Mouse (Mus musculus): Measurements from ENCODE around the gene Ikzf1. TPM values are rescaled to one million over a fixed set of nuclear protein-coding genes. Genes with fewer than 3 reads are reported as not detected.

Gene Ikzf1
- polyA plus RNA-seq, 1 experiment from 2014 or later, result 3.2 TPM

- H3K36me3 ChIP-seq (ENCODE audit: control insufficient read depth, insufficient read depth, low read length), result no peaks in the 10 kb centered on the region; the same call in 1 of the 2 replicates
- peak; percentile 93 for ATAC-seq (ENCODE audit: insufficient read depth, low FRiP score, low TSS enrichment)
These were observed 124.1 kb downstream of the Ikzf1 start, which contains the start of gene Fignl1 for GRCm38 (mm10) chr11:11808820-11809403. Fignl1 (minus strand) TSS chr11:11808962.

GRCm38 (mm10) chr11:11809404-11810175 is 124.8 kb downstream of the Ikzf1 start:
- peaks cover 9% of the 10 kb centered on the region for H3K4me1 ChIP-seq (ENCODE audit: control insufficient read depth, insufficient read depth, low read length)
- no peaks in the 10 kb centered on the region for H3K9me3 ChIP-seq (ENCODE audit: control insufficient read depth, low read length)
- 2% methylated on average over 11 of the region's 11 CpGs for WGBS
- no peaks in the 10 kb centered on the region for H3K27me3 ChIP-seq (ENCODE audit: control insufficient read depth, insufficient read depth, low read length)
- ATAC-seq (ENCODE audit: insufficient read depth, low FRiP score, low TSS enrichment), result peak; percentile 36
- peak overlapping the region; percentile 77 for H3K4me2 ChIP-seq (ENCODE audit: low read depth)
- H3K36me3 ChIP-seq (ENCODE audit: control insufficient read depth, insufficient read depth, low read length), result no peaks in the 10 kb centered on the region; the same call in 1 of the 2 replicates
- peak overlapping the region; percentile 58 for H3K4me3 ChIP-seq (ENCODE audit: low read depth, low read length)
- H3K27ac ChIP-seq (ENCODE audit: low read depth, low read length), result peak overlapping the region; percentile 99
- peak overlapping the region; percentile 92 for H3K9ac ChIP-seq (ENCODE audit: low read length)
- DNase-seq (ENCODE audit: low spot score), result peak; percentile 63

More at GRCm38 (mm10) chr11:11808820-11809403, 124.1 kb downstream of the Ikzf1 start, which contains the start of gene Fignl1:
- DNase-seq (ENCODE audit: low spot score), result peak; percentile 100
- Histone ChIP-seq H3K27me3 (ENCODE audit: control insufficient read depth, insufficient read depth, low read length) (no peaks in the 10 kb centered on the region), H3K9ac (ENCODE audit: low read length) (peak within 1 kb of the TSS; percentile 92), H3K4me2 (ENCODE audit: low read depth) (peak within 1 kb of the TSS; percentile 77), H3K4me3 (ENCODE audit: low read depth, low read length) (peak within 1 kb of the TSS; percentile 58), H3K27ac (ENCODE audit: low read depth, low read length) (peak within 1 kb of the TSS; percentile 99), H3K9me3 (ENCODE audit: control insufficient read depth, low read length) (no peaks in the 10 kb centered on the region), H3K4me1 (ENCODE audit: control insufficient read depth, insufficient read depth, low read length) (peaks cover 9% of the 10 kb centered on the region)
- WGBS, result under 1% methylated on average over 53 of the region's 53 CpGs

- DNase-seq (ENCODE audit: low spot score), result peak; percentile 84
- Histone ChIP-seq H3K27me3 (ENCODE audit: control insufficient read depth, insufficient read depth, low read length) (no peaks in the 10 kb centered on the region), H3K9ac (ENCODE audit: low read length) (peak overlapping the region; percentile 35; the same call in 1 of the 2 replicates), H3K4me2 (ENCODE audit: low read depth) (peak overlapping the region; percentile 31), H3K27ac (ENCODE audit: low read depth, low read length) (0 out of 2 replicates have a peak overlapping the region, but pooled peaks have one; percentile 27), H3K4me1 (ENCODE audit: control insufficient read depth, insufficient read depth, low read length) (peaks cover 9% of the 10 kb centered on the region), H3K36me3 (ENCODE audit: control insufficient read depth, insufficient read depth, low read length) (no peaks in the 10 kb centered on the region), H3K9me3 (ENCODE audit: control insufficient read depth, low read length) (no peaks in the 10 kb centered on the region), H3K4me3 (ENCODE audit: low read depth, low read length) (no peak overlapping the region)
- WGBS, result 26% methylated on average over 9 of the region's 9 CpGs
- ATAC-seq (ENCODE audit: insufficient read depth, low FRiP score, low TSS enrichment), result 0 out of 2 replicates have a peak, but pooled peaks have one; percentile 10
These were observed 127.2 kb downstream of the Ikzf1 start for GRCm38 (mm10) chr11:11811906-11812480.

GRCm38 (mm10) chr11:11815737-11816136 is 130.9 kb downstream of the Ikzf1 start:
- no peak for ATAC-seq (ENCODE audit: insufficient read depth, low FRiP score, low TSS enrichment)
- 81% methylated on average over 3 of the region's 3 CpGs for WGBS
- Histone ChIP-seq H3K27ac (ENCODE audit: low read depth, low read length) (no peak overlapping the region), H3K4me2 (ENCODE audit: low read depth) (no peak overlapping the region), H3K4me1 (ENCODE audit: control insufficient read depth, insufficient read depth, low read length) (peaks cover 2% of the 10 kb centered on the region), H3K4me3 (ENCODE audit: low read depth, low read length) (no peak overlapping the region), H3K36me3 (ENCODE audit: control insufficient read depth, insufficient read depth, low read length) (no peaks in the 10 kb centered on the region), H3K9me3 (ENCODE audit: control insufficient read depth, low read length) (no peaks in the 10 kb centered on the region), H3K27me3 (ENCODE audit: control insufficient read depth, insufficient read depth, low read length) (no peaks in the 10 kb centered on the region), H3K9ac (ENCODE audit: low read length) (no peak overlapping the region)
- DNase-seq (ENCODE audit: low spot score), result no peak

- Histone ChIP-seq H3K9ac (ENCODE audit: low read length) (no peak overlapping the region), H3K4me2 (ENCODE audit: low read depth) (no peak overlapping the region), H3K27me3 (ENCODE audit: control insufficient read depth, insufficient read depth, low read length) (no peaks in the 10 kb centered on the region), H3K36me3 (ENCODE audit: control insufficient read depth, insufficient read depth, low read length) (no peaks in the 10 kb centered on the region), H3K4me3 (ENCODE audit: low read depth, low read length) (no peak overlapping the region), H3K4me1 (ENCODE audit: control insufficient read depth, insufficient read depth, low read length) (peaks cover 27% of the 10 kb centered on the region), H3K27ac (ENCODE audit: low read depth, low read length) (no peak overlapping the region), H3K9me3 (ENCODE audit: control insufficient read depth, low read length) (no peaks in the 10 kb centered on the region)
- ATAC-seq (ENCODE audit: insufficient read depth, low FRiP score, low TSS enrichment) (no peak), DNase-seq (ENCODE audit: low spot score) (no peak)
- 90% methylated on average over 6 of the region's 6 CpGs for WGBS
These were observed 134.0 kb downstream of the Ikzf1 start for GRCm38 (mm10) chr11:11818797-11819196.

- H3K4me1 ChIP-seq (ENCODE audit: control insufficient read depth, insufficient read depth, low read length), result peaks cover 29% of the 10 kb centered on the region
These were observed 134.4 kb downstream of the Ikzf1 start for GRCm38 (mm10) chr11:11819206-11819605.

GRCm38 (mm10) chr11:11820251-11820650 is 135.4 kb downstream of the Ikzf1 start:
- DNase-seq (ENCODE audit: low spot score), result peak; percentile 88
- no peaks in the 10 kb centered on the region for H3K36me3 ChIP-seq (ENCODE audit: control insufficient read depth, insufficient read depth, low read length)
- no peak overlapping the region for H3K9ac ChIP-seq (ENCODE audit: low read length)
- H3K4me2 ChIP-seq (ENCODE audit: low read depth), result no peak overlapping the region
- ATAC-seq (ENCODE audit: insufficient read depth, low FRiP score, low TSS enrichment), result peak; percentile 58
- H3K27me3 ChIP-seq (ENCODE audit: control insufficient read depth, insufficient read depth, low read length), result no peaks in the 10 kb centered on the region
- no peak overlapping the region; the same call in 1 of the 2 replicates for H3K27ac ChIP-seq (ENCODE audit: low read depth, low read length)
- no peaks in the 10 kb centered on the region for H3K9me3 ChIP-seq (ENCODE audit: control insufficient read depth, low read length)
- H3K4me3 ChIP-seq (ENCODE audit: low read depth, low read length), result no peak overlapping the region
- 3% methylated on average over 2 of the region's 2 CpGs for WGBS
- H3K4me1 ChIP-seq (ENCODE audit: control insufficient read depth, insufficient read depth, low read length), result peaks cover 33% of the 10 kb centered on the region

More at GRCm38 (mm10) chr11:11819206-11819605, 134.4 kb downstream of the Ikzf1 start:
- H3K4me3 ChIP-seq (ENCODE audit: low read depth, low read length), result no peak overlapping the region
- WGBS, result 90% methylated on average over 5 of the region's 5 CpGs
- no peak overlapping the region for H3K9ac ChIP-seq (ENCODE audit: low read length)
- H3K27ac ChIP-seq (ENCODE audit: low read depth, low read length), result no peak overlapping the region
- H3K27me3 ChIP-seq (ENCODE audit: control insufficient read depth, insufficient read depth, low read length), result no peaks in the 10 kb centered on the region
- ATAC-seq (ENCODE audit: insufficient read depth, low FRiP score, low TSS enrichment) (no peak), DNase-seq (ENCODE audit: low spot score) (no peak)
- no peaks in the 10 kb centered on the region for H3K9me3 ChIP-seq (ENCODE audit: control insufficient read depth, low read length)
- no peak overlapping the region for H3K4me2 ChIP-seq (ENCODE audit: low read depth)
- no peaks in the 10 kb centered on the region for H3K36me3 ChIP-seq (ENCODE audit: control insufficient read depth, insufficient read depth, low read length)

GRCm38 (mm10) chr11:11820737-11821136 is 135.9 kb downstream of the Ikzf1 start:
- Histone ChIP-seq H3K9me3 (ENCODE audit: control insufficient read depth, low read length) (no peaks in the 10 kb centered on the region), H3K27me3 (ENCODE audit: control insufficient read depth, insufficient read depth, low read length) (no peaks in the 10 kb centered on the region), H3K4me1 (ENCODE audit: control insufficient read depth, insufficient read depth, low read length) (peaks cover 35% of the 10 kb centered on the region), H3K9ac (ENCODE audit: low read length) (no peak overlapping the region), H3K36me3 (ENCODE audit: control insufficient read depth, insufficient read depth, low read length) (no peaks in the 10 kb centered on the region), H3K27ac (ENCODE audit: low read depth, low read length) (peak overlapping the region; percentile 58), H3K4me3 (ENCODE audit: low read depth, low read length) (no peak overlapping the region), H3K4me2 (ENCODE audit: low read depth) (no peak overlapping the region)
- WGBS, result 64% methylated on average over 3 of the region's 3 CpGs
- ATAC-seq (ENCODE audit: insufficient read depth, low FRiP score, low TSS enrichment) (no peak), DNase-seq (ENCODE audit: low spot score) (no peak)

Data from neural tube, embryonic 11.5 days (tissue).